Mouse (Mus musculus) monocyte, adult 2 months (primary cell): ENCODE measurements around the gene A830018L16Rik.
"Not testable (repeated sequence)": the region's sequence is repeated elsewhere in the genome, so short reads cannot be mapped to it uniquely, and the experiment has no call there.

Experiments
- DNase-seq, 2 experiments: peaks; one replicate each; pipeline ENCODE4 v3.0.0; 2022; ENCODE audit warnings: low spot score in 2 of 2, low read depth in 1 of 2

Gene A830018L16Rik

GRCm38 (mm10) chr1:11996297-11996878 is 582.5 kb downstream of the A830018L16Rik start:
- DNase-seq = no peak

DNA sequence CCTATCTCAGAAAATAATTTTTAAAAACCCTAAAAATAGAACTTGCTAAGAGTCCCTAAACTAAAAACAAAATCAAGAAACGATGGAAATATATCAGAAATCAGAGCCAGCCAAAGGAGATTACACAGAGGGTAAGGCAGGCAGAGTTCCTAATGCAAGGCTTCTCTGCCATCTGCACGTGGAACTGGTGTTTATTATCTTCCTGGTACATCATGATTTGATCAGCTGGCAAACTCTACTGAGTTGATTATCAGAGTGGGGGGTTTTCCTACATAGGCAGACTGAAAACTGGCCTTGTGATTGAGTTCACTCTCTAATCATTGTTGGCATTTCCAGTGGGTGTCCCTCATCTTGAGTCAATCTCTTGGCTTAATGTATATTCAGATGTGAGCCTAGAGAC is 583.7 kb downstream of the A830018L16Rik start:
- DNase-seq = no peak

- no peak for DNase-seq
These were observed 586.7 kb downstream of the A830018L16Rik start for GRCm38 (mm10) chr1:12000557-12000956.

DNA sequence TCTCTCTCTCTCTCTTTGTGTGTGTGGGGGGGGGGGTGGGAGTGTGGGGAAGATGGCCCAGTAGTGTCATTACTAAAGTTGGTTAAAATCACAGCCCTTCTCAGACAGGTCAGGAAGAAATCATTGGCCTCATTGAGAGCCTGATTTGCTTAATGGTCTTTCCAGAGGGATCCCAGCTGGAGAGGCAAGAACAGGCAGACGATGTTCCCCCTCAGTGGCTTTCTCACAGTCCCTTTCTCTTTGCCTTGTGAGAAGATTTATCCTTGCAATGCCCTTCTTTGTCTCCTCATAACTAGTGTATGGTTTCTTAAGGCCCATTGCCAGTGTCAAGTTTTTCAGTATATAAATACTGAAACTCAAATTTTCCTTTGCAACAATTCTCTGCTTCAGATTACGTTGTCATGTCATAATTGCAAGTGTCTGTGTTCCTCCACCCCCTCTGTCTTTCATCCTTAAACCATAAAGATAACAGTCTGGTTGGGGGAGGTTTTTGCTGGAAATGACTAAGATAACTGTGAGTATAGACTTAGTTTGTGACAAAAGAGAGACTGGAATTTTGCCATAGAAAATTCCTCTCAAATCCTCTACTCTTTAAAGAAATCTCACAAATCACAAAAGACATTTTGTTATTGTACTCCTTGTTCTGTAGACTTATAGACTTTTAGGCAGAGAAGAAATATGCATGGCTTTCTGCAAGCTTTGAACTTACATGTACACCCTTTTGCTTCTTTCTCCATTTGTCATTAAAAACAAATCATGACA is 595.1 kb downstream of the A830018L16Rik start:
- DNase-seq = no peak

GRCm38 (mm10) chr1:12009551-12009846 is 595.6 kb downstream of the A830018L16Rik start:
- DNase-seq = no peak

DNA sequence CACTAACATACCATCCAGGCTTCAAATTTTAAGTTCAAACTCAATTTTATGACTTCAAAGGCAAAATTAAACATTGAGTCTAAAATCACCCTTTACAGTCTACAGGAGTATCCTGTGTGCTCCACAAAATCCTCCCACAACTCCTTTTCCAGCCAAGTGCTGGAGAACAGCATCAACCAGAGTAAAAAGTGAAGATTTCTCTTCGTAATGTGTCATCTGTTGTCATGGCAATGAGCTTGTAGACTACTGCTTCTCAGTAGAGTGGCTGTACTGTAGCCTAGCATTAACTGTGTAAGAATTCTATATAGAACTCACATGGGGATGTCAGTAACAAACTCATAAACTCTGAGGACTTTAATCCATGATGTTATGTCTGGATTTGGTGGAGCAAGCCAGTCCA is 596.7 kb downstream of the A830018L16Rik start:
- no peak for DNase-seq

DNA sequence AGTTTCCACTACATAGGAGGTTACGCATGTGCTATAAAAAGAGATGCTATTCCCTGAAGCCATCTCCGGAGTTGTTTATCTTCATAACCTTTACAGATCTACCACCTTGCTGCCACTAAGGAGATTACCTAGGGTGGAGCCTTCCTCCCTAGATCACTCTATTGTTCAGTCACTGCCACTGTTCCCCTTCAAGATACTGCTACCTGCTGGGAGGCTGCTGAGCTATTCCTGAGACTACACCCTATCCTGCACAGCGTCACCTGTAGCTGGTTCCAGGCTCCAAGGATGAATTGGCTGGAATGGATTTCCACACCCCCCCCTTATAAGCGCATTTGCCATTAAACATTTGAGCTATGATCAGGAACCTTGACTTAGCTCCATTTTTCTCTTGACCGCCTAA is 606.7 kb downstream of the A830018L16Rik start:
- not testable (repeated sequence) for DNase-seq
